Mouse (Mus musculus) testis, adult 2 months (tissue): ENCODE results near the gene Adtrp. TPM values are rescaled to one million over a fixed set of nuclear protein-coding genes. Genes with fewer than 3 reads are reported as not detected.

Experiments
- H3K27ac ChIP-seq: fragments of 200-500 bp; 2 replicates; pipeline ENCODE4 v1.5.1; 2012; ENCODE audit warnings: low read depth, low read length; ENCODE audit not compliant: control insufficient read depth, insufficient read depth
- H3K27me3 ChIP-seq: fragments of 200-500 bp; 2 replicates; pipeline ENCODE4 v1.6.1; 2012; ENCODE audit warnings: mild to moderate bottlenecking, low read length, moderate library complexity; ENCODE audit not compliant: control insufficient read depth, insufficient read depth
- H3K36me3 ChIP-seq: fragments of 200-500 bp; 2 replicates; pipeline ENCODE4 v1.6.1; 2012; ENCODE audit warnings: mild to moderate bottlenecking, low read length; ENCODE audit not compliant: control insufficient read depth, insufficient read depth
- H3K4me1 ChIP-seq: fragments of 200-500 bp; 2 replicates; pipeline ENCODE4 v1.6.1; 2012; ENCODE audit warnings: low read length; ENCODE audit not compliant: control insufficient read depth, insufficient read depth
- H3K4me3 ChIP-seq: fragments of 200-500 bp; 2 replicates; pipeline ENCODE4 v1.5.1; 2012; ENCODE audit warnings: low read depth, mild to moderate bottlenecking, low read length, moderate library complexity, mixed read lengths; ENCODE audit not compliant: control insufficient read depth
- CTCF ChIP-seq: fragments of 200-500 bp; IDR thresholded peaks from 2 replicates; pipeline ENCODE4 v1.5.1; 2012; ENCODE audit warnings: low read depth, mild to moderate bottlenecking, inconsistent platforms, low read length, moderate library complexity; ENCODE audit not compliant: control insufficient read depth, insufficient read depth, insufficient replicate concordance
- POLR2A ChIP-seq: fragments of 200-500 bp; IDR thresholded peaks from 2 replicates; pipeline ENCODE4 v1.6.1; 2012; ENCODE audit warnings: low read depth, mild to moderate bottlenecking, inconsistent platforms, low read length, moderate library complexity; ENCODE audit not compliant: control insufficient read depth
- polyA plus RNA-seq: library from polyadenylated mRNA; depleted of rRNA; stranded (reverse); fragments of >200 nt; gene quantifications from 2 replicates; pipeline ENCODE4 v1.2.3, GENCODE M21; 2012

Gene Adtrp
- polyA plus RNA-seq, 1 experiment: 57.1 TPM

DNA sequence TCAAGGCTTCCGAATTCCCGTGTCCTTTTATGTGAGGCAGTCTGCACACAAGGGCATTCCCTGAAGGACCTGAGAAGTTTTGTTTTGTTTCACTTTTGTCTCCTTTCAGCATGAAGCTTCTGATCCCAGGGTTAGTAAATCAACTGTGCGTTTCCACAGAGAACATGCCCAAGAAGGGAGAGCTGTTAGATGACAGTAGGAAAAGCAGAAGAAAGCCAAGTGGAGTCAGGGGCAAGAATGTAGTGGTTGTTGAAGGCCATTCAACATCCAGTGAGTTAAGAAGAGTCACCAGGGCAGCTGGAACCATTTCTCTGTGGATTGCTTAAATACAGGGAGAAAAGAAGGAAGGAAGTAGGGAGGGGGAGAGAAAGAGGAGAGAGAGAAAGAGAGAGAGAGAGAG is 76.4 kb downstream of the Adtrp start:
- no peak overlapping the region for H3K4me3 ChIP-seq
- H3K27ac ChIP-seq: no peak overlapping the region
- H3K4me1 ChIP-seq: no peaks in the 10 kb centered on the region
- no peaks in the 10 kb centered on the region for H3K27me3 ChIP-seq
- TF ChIP-seq POLR2A (no peak), CTCF (no peak)
- H3K36me3 ChIP-seq: no peaks in the 10 kb centered on the region

DNA sequence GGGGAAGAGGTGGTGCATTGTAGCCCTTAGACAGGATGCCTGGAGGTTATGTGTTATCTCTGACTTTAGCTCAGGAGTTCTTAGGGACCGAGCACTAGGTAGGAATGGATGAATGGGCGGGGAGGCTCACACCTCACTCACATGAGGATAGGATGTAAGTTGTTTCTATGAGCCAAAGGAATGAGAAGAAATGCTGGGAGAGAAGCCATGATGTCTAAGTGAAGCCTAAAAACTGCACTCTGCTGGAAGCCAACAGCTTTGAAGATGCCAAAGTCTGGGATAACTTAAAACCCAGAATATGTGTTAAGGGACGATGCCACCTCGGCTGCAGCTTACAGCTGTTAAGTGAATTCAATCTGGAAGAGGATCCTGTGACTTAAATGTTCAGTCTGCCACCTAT is 79.5 kb downstream of the Adtrp start:
- Histone ChIP-seq H3K36me3 (no peaks in the 10 kb centered on the region), H3K4me1 (no peaks in the 10 kb centered on the region), H3K27ac (no peak overlapping the region), H3K4me3 (no peak overlapping the region), H3K27me3 (no peaks in the 10 kb centered on the region)
- TF ChIP-seq CTCF: no peak
- TF ChIP-seq POLR2A: no peak

DNA sequence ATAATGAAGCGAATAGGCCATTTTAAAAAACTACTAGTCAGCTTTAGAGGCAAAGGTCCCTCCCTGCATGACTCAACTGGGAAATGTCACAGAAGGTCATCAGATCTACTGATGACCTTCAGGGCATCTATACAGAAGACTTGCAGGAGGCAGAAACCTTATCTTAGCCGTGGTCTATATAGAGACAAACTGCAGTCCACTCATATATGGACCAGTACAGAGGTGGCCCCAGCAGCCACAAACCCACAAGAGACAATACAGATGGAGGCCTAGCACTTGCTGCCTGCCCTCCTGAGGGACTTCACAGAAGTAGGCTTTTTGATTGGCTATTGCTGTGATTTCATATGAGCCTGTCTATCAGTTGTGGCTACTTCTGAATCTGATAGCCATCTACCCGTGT is 85.5 kb downstream of the Adtrp start:
- no peak for TF ChIP-seq POLR2A
- no peak for TF ChIP-seq CTCF
- H3K4me1 ChIP-seq: no peaks in the 10 kb centered on the region

DNA sequence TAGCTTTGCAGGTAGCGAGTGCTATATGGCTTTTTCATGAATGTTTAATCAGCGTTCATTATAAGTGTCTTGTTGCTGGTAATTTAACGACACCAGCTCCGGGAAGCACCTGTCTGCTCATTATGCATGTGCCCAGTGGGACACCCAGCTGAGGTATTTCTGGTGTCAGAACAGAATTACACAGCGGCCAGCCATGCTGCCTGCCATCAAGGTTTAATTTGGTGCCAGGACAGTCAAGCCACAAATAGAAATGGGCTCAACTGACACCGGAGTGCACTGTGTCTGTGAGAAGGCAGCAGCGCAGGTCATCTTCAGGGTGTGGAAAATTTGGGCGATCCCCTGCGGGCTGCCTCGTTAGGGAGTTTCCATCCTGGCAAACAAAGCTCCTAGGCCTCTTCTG is 87.0 kb downstream of the Adtrp start:
- Histone ChIP-seq H3K27me3 (no peaks in the 10 kb centered on the region), H3K27ac (no peak overlapping the region), H3K36me3 (no peaks in the 10 kb centered on the region), H3K4me1 (no peaks in the 10 kb centered on the region), H3K4me3 (no peak overlapping the region)
- TF ChIP-seq CTCF (no peak), POLR2A (no peak)

More for the DNA sequence above, 85.5 kb downstream of the Adtrp start:
- no peak overlapping the region for H3K4me3 ChIP-seq
- no peaks in the 10 kb centered on the region for H3K36me3 ChIP-seq
- no peaks in the 10 kb centered on the region for H3K27me3 ChIP-seq
- H3K27ac ChIP-seq: no peak overlapping the region

DNA sequence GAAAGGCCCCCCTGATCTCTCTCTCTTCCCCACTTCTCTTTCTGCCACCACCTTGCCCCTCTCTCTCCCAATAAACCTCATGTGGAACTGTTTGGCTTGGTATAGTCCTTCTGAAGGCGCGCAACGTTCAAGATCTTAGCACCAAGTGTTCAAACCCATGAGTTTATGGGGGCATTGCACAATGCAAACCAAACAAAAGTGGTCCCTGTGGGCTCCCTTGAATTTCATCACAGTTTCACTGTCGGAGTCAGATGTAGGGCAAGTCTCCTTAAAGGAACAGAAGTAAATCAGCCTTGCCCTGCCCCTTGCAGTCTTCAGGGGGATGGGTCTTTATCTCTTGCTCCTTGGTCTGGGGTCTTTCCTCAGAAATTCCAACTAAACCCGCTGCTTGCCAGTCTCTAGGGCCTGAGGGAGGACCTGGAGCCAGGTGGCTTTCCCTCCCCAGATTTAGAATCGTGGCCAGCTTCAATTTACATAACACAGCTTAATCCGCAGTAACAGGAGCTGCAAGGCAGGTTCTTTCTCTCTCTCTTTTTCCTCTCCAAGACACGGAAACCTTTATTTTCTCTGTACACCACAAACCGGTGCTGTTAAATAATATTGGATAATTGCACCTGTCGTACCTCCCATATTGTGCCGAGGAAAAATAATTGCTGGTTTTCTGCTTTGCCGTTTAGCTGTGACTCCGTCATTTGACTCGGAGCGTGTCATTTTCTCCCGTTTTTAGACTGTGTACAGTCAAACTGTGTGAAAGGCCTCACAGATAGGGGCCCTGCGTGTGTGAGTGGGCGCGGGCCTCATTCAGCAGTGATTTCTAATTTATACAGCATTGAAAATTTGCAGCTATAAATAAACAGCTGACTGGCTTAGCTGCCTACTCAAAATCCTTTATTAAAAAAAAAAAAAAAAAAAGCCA is 88.7 kb downstream of the Adtrp start:
- H3K36me3 ChIP-seq: no peaks in the 10 kb centered on the region
- no peaks in the 10 kb centered on the region for H3K4me1 ChIP-seq
- no peak for TF ChIP-seq POLR2A
- TF ChIP-seq CTCF: no peak
- H3K27me3 ChIP-seq: no peaks in the 10 kb centered on the region
- H3K4me3 ChIP-seq: no peak overlapping the region
- no peak overlapping the region for H3K27ac ChIP-seq

DNA sequence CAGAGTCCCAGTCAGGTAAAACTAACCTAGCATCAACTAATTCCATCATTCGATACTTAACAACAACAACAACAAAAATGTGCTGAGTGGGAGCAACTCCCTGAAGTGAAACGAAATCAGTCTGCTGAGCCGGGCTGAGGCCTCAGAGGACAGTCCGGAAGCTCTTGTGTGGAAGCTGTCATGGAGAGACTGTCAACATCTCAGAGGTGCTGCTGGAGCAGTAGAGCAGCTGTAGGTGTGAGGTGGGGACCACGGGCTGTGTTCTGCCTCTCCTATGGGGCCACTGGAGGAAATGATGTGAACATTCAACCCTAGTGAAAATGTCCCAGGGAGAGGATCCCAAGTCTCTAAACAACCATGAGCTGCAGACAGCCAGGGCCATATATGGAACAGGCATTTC is 94.4 kb downstream of the Adtrp start:
- no peak for TF ChIP-seq CTCF
- TF ChIP-seq POLR2A: no peak
- H3K27ac ChIP-seq: no peak overlapping the region
- no peaks in the 10 kb centered on the region for H3K27me3 ChIP-seq
- no peak overlapping the region for H3K4me3 ChIP-seq
- H3K4me1 ChIP-seq: no peaks in the 10 kb centered on the region
- no peaks in the 10 kb centered on the region for H3K36me3 ChIP-seq

DNA sequence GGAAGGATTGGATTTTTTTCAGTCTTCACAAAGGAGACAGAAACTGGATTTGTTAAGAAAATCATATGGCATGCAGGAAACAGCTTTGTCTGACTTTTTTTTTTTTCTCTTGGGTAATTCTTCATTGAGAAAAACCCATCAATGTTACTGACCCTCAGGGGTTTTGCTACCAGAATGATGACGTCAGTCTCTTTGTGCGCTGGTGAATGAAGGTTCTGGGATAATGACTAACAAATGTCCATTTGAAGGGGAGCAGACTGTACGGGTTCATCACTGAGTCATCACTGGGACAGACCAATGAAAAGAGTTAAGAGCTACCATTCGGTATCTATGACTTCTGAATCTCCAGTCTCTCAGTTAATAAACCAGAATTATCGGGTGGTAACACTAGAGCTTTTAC is 97.0 kb downstream of the Adtrp start:
- H3K36me3 ChIP-seq: no peaks in the 10 kb centered on the region
- no peak overlapping the region for H3K4me3 ChIP-seq
- TF ChIP-seq CTCF (no peak), POLR2A (no peak)
- no peaks in the 10 kb centered on the region for H3K27me3 ChIP-seq
- H3K4me1 ChIP-seq: no peaks in the 10 kb centered on the region
- no peak overlapping the region for H3K27ac ChIP-seq

DNA sequence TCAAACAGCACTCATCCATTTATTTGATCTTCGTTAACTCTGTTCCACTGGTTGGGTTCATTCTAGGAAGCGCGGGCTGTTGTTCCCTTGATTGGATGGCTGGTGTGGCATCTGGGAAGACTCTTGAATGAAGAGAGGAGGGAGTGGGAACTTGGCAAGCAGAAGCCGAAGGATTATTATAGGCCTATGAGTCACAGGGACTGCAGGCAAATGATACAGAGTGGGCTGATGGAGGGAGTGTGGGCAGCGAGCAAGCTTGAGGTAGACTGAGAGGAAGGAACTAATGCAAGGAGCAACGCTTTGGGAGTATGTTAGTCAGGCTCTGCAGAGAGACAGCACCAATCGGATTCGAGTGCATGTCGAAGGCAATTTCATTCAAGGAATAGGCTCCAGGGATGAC is 98.6 kb downstream of the Adtrp start:
- Histone ChIP-seq H3K4me1 (no peaks in the 10 kb centered on the region), H3K36me3 (no peaks in the 10 kb centered on the region), H3K27me3 (no peaks in the 10 kb centered on the region), H3K27ac (no peak overlapping the region), H3K4me3 (no peak overlapping the region)
- TF ChIP-seq POLR2A (no peak), CTCF (no peak)
